Mouse (Mus musculus): Measurements from ENCODE around the gene Dph1.

GRCm38 (mm10) chr11:75172151-75173094 is 18.6 kb downstream of the Dph1 start:
- TF ChIP-seq CTCF (IDR thresholded peaks at IDR 0.05; ENCODE audit: borderline replicate concordance, control insufficient read depth, extremely low read depth, insufficient read depth, low read length, poor library complexity) = no peak
- TF ChIP-seq POLR2A (IDR thresholded peaks at IDR 0.05; ENCODE audit: control insufficient read depth, extremely low read depth, insufficient read depth, low read length, poor library complexity) = no peak

All from thymus, adult 2 months (tissue).